Mouse (Mus musculus): ENCODE measurements at regions not wholly inside any gene's neighbourhood (a gene's known extent, or its start where the extent isn't known, plus 50 kb on each side); places are given as distances from the start of the nearest gene placed in this dataset.

DNA sequence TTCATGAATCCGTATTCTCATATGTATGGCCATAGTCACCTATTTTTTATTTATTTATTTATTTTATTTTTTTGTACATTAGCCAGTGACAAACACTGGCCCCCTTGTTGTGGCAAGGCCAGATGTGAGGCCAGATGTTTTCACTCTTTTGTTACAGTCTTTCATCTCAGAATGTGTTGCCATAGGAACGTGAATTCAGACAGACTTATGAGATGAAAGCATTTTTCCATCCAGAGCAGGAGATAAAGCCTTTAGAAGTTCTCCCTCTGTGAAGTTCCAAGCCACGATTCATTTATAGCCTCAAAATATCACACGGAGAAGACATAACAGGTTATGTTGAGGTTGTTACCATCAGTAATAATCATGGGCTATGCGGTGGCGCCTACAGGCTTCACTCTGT lies 220.9 kb downstream of the Arpp21 start:
- no peak for DNase-seq

DNA sequence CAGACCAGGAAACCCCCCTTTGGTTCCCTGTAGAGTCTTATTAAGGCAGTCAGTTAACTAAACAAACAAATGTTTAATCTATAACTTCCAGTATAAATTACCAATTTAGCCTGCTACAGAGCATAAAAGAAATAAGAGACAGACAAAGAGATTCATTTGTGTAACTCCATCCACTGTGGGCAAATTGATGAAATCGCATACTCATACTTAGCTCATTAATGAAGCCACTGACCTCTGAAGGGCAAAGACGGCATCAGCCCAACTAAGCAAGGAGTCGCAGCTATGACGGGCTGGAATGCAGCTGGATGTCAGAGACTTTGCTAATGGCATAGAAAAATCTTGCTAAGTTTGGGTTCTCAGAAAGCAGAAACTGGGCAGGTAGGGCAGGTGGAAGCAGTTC lies 241.3 kb downstream of the Arpp21 start:
- no peak for DNase-seq

DNA sequence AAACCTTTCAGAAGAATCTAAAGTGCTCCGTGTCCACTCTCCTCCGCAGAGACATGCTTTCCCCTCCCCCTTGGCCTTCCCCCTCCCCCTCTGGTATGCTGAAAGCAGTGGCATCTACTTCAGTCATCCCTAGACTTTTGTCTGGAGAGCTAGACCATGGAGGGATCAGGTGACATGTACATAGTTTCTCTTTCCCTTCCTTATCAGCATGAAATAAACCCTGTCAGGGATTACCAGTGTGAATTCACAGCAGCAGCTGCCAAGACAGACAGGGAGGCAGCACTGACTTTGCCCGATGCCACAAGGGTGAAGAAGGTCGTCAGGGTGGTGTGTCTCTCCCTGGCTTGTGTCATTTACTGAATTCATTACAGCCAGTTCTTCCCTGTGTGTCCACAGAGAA lies 241.9 kb downstream of the Arpp21 start:
- DNase-seq = peak; percentile 4 to 6

DNA sequence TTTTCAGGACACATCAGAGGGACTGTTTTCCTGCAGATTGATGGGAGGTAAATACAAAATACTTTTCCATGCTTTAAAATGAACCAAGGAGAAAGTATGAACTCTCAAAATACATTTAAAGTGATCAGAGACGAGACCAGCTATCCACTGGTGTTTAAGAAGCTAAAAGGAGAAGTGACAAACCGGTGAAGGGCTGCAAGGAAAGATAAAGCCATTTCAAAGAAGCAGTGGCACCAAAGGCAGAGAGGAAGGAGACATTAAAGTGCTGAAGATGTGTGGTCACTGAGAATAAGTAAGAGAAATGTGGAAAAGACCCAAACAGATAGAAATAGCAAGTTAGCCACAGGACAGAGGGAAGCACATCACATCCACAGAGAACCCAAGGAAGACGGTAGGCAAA lies 245.7 kb downstream of the Arpp21 start:
- DNase-seq = no peak

GRCm38 (mm10) chr9:111963405-111964037 lies 272.2 kb downstream of the Arpp21 start:
- no peak for DNase-seq

DNA sequence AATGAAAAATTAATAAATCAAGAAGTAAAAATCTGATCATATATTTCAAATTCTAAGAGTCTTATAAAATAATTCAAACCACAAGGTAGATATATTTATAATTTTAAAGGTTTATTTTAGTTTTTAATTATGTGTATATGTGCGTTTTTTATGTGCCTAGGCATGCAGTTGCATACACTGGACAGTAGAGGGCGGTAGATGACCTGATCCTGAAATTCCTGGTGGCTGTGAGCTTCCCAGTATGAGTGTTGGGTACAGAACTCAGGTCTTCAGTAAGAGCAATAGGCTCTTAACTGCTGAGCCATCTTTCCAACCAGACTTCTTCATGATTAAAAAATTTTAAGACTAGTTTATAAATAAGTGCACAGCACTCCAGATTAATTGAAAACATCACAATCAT lies 267.7 kb upstream of the Stac start:
- DNase-seq = no peak

GRCm38 (mm10) chr9:111939271-111940067 lies 249.3 kb upstream of the Stac start:
- DNase-seq = peak in 1 of 2 experiments; percentile 5

DNA sequence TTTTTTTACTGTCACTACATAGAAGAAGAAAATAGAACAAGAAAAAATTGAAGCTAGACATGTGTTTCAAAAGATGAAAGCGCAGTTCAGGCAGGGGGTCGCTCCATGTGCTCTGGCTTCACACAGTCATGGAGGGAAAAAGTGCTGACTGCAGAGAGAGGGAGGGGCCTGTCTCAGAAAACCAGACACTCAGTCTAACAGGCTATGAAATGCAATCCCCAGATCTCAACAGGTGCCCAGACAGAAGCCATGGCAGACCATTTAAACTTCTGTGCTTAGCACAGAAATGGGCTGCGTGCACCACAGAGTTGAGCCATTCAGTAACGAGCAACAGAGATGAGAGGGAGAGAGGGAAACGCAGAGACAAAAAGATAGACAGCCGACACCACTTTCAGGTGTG lies 242.3 kb upstream of the Stac start:
- DNase-seq = no peak

DNA sequence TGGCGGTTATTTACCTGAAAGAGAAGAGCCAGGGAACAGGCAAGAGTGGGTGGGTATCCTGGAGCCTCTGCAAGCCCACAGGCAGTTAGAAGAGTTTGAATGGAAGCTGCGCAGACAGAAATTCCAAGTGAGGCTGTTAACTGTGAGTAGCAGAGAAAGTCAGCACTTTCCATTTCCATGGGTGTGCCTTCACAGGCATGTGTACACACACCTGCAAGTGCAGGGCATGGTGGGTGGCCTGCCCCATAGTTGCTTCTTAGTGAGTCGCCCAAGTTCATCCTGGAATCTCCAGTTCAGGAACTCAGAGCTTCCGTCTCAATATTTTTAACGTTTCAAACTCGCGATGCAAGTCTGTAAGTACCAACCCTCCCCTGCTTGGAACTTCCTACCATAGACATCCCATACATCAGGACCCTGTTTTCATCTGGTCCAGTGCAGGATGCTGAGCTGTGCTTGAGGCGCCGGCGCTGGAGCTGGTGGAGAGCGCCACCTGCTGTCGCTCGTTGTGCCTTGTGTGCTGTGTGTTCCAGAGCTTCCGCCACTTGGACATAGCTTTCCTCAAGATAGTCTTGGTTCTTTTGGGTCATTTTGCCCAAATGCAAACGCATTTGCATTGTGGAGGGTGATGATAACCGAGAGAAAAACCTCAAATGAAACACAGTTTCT lies 228.3 kb upstream of the Stac start:
- DNase-seq = peak; percentile 31 to 76

DNA sequence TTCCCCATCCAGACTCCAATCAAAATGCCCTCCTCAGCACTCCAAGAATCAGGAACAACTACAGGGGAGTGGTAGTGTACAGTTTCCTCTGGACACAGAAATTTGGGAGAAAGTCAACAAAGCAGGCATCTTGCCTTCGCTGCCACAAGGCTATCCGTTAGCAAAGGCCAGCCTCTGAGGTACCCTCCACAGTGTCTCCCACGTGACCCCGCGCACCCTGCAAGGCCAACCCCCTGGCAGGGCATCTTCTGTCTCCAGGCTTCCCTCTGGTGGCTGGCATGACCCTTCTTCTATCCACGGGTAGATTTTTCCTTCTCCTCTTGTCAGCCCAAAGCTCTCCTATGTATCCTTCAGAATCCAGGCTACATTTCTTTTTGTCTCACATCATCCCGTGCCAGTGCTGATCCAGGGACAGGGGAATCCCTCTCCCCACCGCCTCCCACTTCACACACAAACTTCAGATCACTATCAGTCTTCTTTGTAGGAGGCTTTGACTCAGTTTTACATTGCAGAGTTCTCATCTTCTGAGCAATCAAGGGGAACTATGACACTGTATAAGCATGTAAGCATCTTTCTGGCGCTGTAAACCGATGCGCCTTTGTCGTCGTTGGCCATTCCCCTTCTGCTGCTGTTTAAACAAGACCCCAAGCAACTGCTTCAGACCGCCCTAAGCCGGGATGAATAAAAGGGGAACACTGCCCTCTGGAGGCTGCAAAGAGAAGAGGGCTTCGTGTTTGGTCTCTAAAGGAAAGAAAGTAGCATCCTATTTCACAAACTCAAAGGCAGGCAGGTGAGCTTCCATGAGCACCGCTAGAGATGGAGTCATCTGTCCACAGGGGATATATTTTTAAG lies 226.8 kb upstream of the Stac start:
- DNase-seq = peak in 1 of 2 experiments; percentile 31

DNA sequence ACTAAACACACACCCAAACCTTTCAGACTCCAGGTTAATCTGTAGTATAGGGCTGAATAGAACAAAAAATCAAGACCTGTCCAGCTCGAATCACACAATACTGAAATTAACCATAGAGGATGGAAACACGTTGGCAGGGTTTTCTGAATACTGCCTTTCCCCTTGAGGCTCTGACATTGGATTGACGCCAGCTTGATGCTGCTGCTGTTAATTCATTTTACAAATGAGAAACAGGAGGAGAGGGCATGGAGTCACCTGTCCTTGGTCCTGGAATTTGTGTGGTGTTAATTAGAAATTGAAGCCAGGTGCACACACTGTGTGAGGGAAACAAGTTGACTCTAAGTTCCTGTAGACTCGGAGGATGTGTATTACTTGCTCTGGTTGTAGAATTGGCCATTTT lies 218.7 kb upstream of the Stac start:
- DNase-seq = no peak

DNA sequence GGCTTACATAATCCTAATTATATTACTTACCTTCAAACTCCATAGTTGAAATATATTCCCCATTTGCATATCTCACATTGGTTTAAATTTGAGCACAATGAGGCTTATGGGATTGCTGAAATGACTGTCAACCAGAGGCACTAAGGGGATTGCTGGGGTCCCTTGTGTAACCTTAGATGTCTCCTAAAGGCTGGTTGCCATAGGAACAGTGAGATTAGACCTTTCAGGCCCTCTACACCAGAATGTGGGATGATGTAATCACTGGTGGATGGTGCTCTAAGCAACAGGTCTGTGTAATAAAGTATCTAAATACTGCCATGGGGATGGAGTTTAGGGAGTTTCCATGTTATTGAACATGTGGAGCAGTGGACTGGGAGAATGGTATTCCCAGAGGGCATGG lies 210.0 kb upstream of the Stac start:
- no peak for DNase-seq

DNA sequence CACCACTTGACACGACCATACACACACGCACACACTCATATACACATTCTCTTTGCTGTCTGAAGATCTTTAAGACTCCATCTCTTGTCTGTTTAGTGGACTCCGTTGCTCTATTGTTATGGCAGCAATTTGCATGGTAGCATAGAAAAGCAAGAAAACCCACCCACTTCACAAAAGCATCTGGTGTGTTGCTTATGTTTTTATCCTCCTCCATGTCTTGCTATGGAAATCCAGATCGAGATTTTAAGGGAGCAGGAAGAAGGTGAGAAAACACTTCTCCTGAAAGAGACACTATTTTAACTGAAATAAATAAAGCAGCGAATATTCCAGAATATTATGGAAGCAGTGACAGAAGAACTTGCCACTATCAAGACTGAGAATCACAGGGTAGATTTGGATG lies 207.5 kb upstream of the Stac start:
- no peak for DNase-seq

DNA sequence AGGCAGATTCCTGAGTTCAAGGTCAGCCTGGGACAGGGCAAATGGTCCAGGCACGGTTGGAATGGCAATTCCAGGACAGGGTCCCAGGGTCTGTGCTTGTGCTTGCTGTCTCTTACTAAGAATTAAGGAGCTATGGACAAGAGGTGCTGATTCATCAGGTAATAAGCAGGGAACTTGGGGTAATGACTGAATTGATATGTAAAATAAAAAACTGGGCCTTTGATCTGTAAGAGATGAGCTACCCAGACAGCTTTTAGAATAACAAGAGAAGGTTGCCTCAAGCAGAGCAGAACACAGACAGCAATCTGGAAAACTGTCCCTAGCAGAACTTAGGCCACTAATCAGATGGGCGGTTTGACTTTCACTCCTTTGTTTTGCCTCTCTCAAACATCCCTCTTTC lies 189.6 kb upstream of the Stac start:
- no peak for DNase-seq

DNA sequence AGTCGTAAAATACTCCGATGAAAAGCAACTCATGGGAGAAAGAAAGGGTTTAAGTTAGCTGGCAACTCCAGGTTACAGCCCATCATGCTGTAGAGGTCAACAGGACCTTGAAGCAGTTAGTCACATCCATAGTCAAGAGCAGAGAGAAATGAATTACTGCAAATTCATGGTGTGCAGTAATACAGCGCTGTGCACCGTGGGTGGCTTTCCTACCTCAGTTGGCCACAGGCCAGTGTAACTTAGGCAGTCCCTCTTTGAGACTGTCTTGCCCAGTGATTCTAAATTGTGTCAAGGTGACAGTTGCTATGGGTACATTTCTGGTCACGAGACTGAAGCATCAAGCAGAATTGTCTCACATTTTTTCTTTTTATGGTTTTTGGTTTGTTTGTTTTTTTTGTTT lies 186.7 kb upstream of the Stac start:
- no peak for DNase-seq

- DNase-seq = no peak
These were observed 180.3 kb upstream of the Stac start for GRCm38 (mm10) chr9:111870466-111870865.

DNA sequence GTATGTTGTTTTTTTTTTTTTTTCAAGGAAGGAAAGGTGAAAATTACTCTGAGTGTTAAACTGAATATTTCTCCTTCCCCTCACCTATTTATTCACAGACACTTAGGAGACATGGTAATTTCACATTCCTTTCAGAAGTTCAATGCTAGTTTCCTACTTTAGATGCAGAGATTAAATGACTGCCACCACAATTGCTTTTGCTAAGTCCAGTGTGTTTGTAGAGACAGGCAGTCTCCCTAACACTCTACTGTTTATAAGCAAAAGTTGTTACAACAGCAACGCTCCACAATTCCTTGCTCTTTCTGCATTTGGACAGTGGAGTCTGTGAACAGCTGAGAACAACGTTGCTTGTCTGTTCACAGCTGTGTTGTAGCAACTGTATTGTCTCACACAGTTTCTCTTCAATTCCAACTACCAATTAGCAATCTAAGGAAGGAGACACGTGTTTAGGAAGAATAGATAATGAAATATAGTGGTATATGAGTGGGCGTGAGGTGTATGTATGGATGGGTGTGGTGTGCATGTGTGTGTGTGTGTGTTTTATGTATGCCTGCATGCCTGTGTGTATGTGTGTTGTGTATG lies 179.7 kb upstream of the Stac start:
- DNase-seq = no peak

DNA sequence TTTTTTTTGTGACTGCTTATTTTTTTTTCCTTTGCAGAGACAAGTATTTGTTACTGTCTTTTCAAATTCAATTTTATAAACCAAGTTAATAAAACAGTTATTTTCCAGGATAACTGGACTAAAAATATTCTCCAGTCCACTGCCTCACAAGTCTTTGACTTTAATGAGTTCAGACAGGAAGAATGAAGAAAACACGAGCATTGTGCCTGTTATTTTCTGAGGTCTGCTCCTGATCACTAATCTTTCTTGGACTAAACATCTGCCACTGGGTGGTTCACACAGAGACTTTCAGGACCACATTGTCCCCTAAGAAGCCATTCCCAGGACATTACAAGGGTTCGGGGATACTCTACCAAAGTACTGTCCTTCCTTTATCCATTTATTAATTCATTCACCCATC lies 167.9 kb upstream of the Stac start:
- no peak for DNase-seq

- no peak for DNase-seq
These were observed 164.8 kb upstream of the Stac start for GRCm38 (mm10) chr9:111854976-111855375.

GRCm38 (mm10) chr9:111846366-111846765 lies 156.2 kb upstream of the Stac start:
- DNase-seq = no peak

- no peak for DNase-seq
These were observed 151.0 kb upstream of the Stac start for GRCm38 (mm10) chr9:111841151-111841550.

Measured in heart, adult 18-20 months (tissue).